In the genomic region with DNA sequence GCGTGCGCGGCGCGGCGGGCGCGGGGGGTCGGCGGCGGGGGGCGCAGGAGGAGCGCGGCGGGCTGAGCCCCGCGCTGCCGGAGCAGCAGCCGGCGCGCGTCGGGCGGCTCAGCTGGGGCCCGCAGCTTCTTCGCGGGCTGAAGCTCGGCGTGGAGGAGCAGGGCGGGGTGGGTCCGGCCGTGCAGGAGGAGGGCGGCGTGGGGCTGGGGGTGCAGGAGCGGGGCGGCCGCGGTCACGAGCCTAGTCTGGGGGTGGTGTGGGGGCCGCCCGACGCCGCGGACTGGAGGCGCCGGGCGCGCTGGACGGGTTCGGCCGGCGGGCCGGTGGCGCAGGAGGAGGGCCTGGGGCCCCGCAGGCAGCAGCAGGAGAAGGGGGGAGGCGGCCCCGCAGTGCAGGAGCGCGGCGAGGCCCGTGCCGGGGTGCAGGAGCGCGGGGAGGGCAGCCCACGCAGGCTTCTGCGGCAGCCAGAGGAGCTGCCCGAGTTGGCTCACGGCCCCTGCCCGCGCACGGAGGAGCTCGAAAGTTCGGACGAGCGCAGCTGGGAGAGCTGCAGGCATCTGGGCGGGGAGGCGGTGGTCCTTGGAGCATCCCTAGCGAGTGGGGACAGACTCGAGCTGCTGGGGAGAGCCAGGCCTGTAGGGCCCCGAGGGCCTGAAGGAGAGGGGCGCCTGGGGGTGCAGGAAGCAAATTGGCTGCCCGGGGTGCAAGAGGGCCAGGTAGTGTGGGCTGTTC, we compare ENCODE assay signal across 8 mouse cellular contexts. TPM values are rescaled to one million over a fixed set of nuclear protein-coding genes. Genes with fewer than 3 reads are reported as not detected.
DNase-seq lines count a peak whose midpoint lies in the region; ATAC-seq and TF ChIP-seq lines count a peak whose summit lies in the region.

No protein-coding gene starts in this region.

- DNase-seq in spleen, adult 2 months (ENCODE audit: low read depth in 1 of 2, low spot score in 2 of 2) = peak in 1 of 2 experiments; percentile 43
- DNase-seq in spleen, postnatal 14 days (ENCODE audit: low spot score in 2 of 2) = no peak
- no peak for DNase-seq in yolk sac, embryonic 10.5 days (ENCODE audit: low spot score)

- peaks cover 13% of the 10 kb centered on the region; the same call in 1 of the 2 replicates for H3K4me1 ChIP-seq in spleen, adult 2 months (ENCODE audit: control insufficient read depth, insufficient read depth, insufficient read length)
- H3K4me1 ChIP-seq in brown adipose tissue, adult 24 weeks (ENCODE audit: control insufficient read depth, insufficient read depth, insufficient read length, low read length) = peaks cover 9% of the 10 kb centered on the region
- peaks cover 32% of the 10 kb centered on the region for H3K4me1 ChIP-seq in forebrain, embryonic 13.5 days
- H3K4me1 ChIP-seq in liver, embryonic 12.5 days = peaks cover 47% of the 10 kb centered on the region
- peaks cover 37% of the 10 kb centered on the region for H3K4me1 ChIP-seq in neural tube, embryonic 15.5 days

- H3K36me3 ChIP-seq in spleen, adult 2 months (ENCODE audit: control insufficient read depth, insufficient read depth, low read length) = no peaks in the 10 kb centered on the region
- no peaks in the 10 kb centered on the region for H3K36me3 ChIP-seq in forebrain, embryonic 13.5 days (ENCODE audit: poor library complexity, severe bottlenecking)
- peaks cover 2% of the 10 kb centered on the region; the same call in 1 of the 2 replicates for H3K36me3 ChIP-seq in liver, embryonic 12.5 days
- no peaks in the 10 kb centered on the region for H3K36me3 ChIP-seq in neural tube, embryonic 15.5 days

- no peak for TF ChIP-seq CTCF in spleen, adult 2 months (IDR thresholded peaks at IDR 0.05; ENCODE audit: extremely low read depth, insufficient read depth, insufficient read length, insufficient replicate concordance)

- H3K9ac ChIP-seq in forebrain, embryonic 13.5 days = peak overlapping the region; percentile 95
- peak overlapping the region; percentile 94 for H3K9ac ChIP-seq in liver, embryonic 12.5 days
- peak overlapping the region; percentile 94 for H3K9ac ChIP-seq in neural tube, embryonic 15.5 days (replicated peaks)

- H3K9me3 ChIP-seq in forebrain, embryonic 13.5 days (replicated peaks) = no peaks in the 10 kb centered on the region
- no peaks in the 10 kb centered on the region for H3K9me3 ChIP-seq in liver, embryonic 12.5 days (replicated peaks)
- no peaks in the 10 kb centered on the region for H3K9me3 ChIP-seq in neural tube, embryonic 15.5 days (replicated peaks)

- peak overlapping the region; percentile 91 for H3K4me2 ChIP-seq in forebrain, embryonic 13.5 days
- peak overlapping the region; percentile 100 for H3K4me2 ChIP-seq in liver, embryonic 12.5 days
- peak overlapping the region; percentile 85 for H3K4me2 ChIP-seq in neural tube, embryonic 15.5 days

- TF ChIP-seq POLR2A in spleen, adult 2 months (IDR thresholded peaks at IDR 0.05; ENCODE audit: low read depth, low read length) = no peak

- H3K27ac ChIP-seq in spleen, adult 2 months (ENCODE audit: insufficient read depth, low read length) = peak overlapping the region; percentile 22; the same call in 1 of the 2 replicates
- H3K27ac ChIP-seq in brown adipose tissue, adult 24 weeks (replicated peaks; ENCODE audit: low read depth, low read length) = no peak overlapping the region
- peak overlapping the region; percentile 91 for H3K27ac ChIP-seq in forebrain, embryonic 13.5 days
- peak overlapping the region; percentile 87 for H3K27ac ChIP-seq in liver, embryonic 12.5 days
- peak overlapping the region; percentile 88 for H3K27ac ChIP-seq in neural tube, embryonic 15.5 days (replicated peaks)

- peak overlapping the region; percentile 75 for H3K4me3 ChIP-seq in spleen, adult 2 months (ENCODE audit: extremely low read depth, insufficient read depth, insufficient read length)
- peak overlapping the region; percentile 70 for H3K4me3 ChIP-seq in brown adipose tissue, adult 24 weeks (ENCODE audit: insufficient read depth, low read depth, low read length)
- H3K4me3 ChIP-seq in forebrain, embryonic 13.5 days = peak overlapping the region; percentile 93
- peak overlapping the region; percentile 92 for H3K4me3 ChIP-seq in liver, embryonic 12.5 days
- peak overlapping the region; percentile 82 for H3K4me3 ChIP-seq in neural tube, embryonic 15.5 days (replicated peaks)

- H3K27me3 ChIP-seq in spleen, adult 2 months (ENCODE audit: control insufficient read depth, insufficient read depth, low read length) = no peaks in the 10 kb centered on the region
- no peaks in the 10 kb centered on the region for H3K27me3 ChIP-seq in forebrain, embryonic 13.5 days
- H3K27me3 ChIP-seq in liver, embryonic 12.5 days (replicated peaks) = no peaks in the 10 kb centered on the region; the same call in 1 of the 2 replicates
- H3K27me3 ChIP-seq in neural tube, embryonic 15.5 days (replicated peaks) = no peaks in the 10 kb centered on the region

- WGBS in spleen, adult 2 months = 2% methylated on average over 65 of the region's 82 CpGs
- under 1% methylated on average over 45 of the region's 82 CpGs for WGBS in forebrain, embryonic 13.5 days
- WGBS in liver, embryonic 12.5 days (ENCODE audit: insufficient replicate concordance) = 1% methylated on average over 69 of the region's 82 CpGs
- WGBS in neural tube, embryonic 15.5 days = under 1% methylated on average over 69 of the region's 82 CpGs

- peak; percentile 78 for ATAC-seq in forebrain, embryonic 13.5 days
- ATAC-seq in inflammation-experienced regulatory T-cells, adult 6 months = peak; percentile 38
- peak; percentile 46 for ATAC-seq in liver, embryonic 12.5 days
- peak; percentile 74 for ATAC-seq in neural tube, embryonic 15.5 days (ENCODE audit: low FRiP score)

RNA-seq across cellular contexts. Expression of a gene that starts 0.6 kb away (rescaled TPM):
- 109 and 137 TPM in 2 replicates for polyA plus RNA-seq in spleen, adult 2 months (2012; rRNA removed)
- 18.7 and 24.1 TPM in 2 replicates for polyA plus RNA-seq in brown adipose tissue, adult 24 weeks (2012; ENCODE audit: insufficient read depth, insufficient read length, missing spikeins)
- polyA plus RNA-seq in forebrain, embryonic 13.5 days (2015; fragmentation: Nextera tagmentation; extraction: Ambion mirVana) = 14.6 TPM in 2 replicates
- polyA plus RNA-seq in inflammation-experienced regulatory T-cells, adult 6 months (2017; shearing (Covaris generic)) = 10 to 100 TPM in 1 of 3 experiments, 1 to 10 TPM in 2; 7.2 to 10.1 (median 8.6) TPM
- polyA plus RNA-seq in liver, embryonic 12.5 days (2016; fragmentation: Nextera tagmentation; extraction: Ambion mirVana) = 6.3 and 6.6 TPM in 2 replicates
- polyA plus RNA-seq in neural tube, embryonic 15.5 days (2015; fragmentation: Nextera tagmentation; extraction: Ambion mirVana) = 20.0 and 23.2 TPM in 2 replicates

RNA-seq across cellular contexts. Expression of a gene that starts 35.5 kb away (rescaled TPM):
- 9.4 and 11.9 TPM in 2 replicates for polyA plus RNA-seq in spleen, adult 2 months (2012; rRNA removed)
- polyA plus RNA-seq in brown adipose tissue, adult 24 weeks (2012; ENCODE audit: insufficient read depth, insufficient read length, missing spikeins) = 13.7 and 27.0 TPM in 2 replicates
- 32.0 and 42.1 TPM in 2 replicates for polyA plus RNA-seq in forebrain, embryonic 13.5 days (2015; fragmentation: Nextera tagmentation; extraction: Ambion mirVana)
- 10 to 100 TPM; 15.9 to 22.7 (median 17.9) TPM for polyA plus RNA-seq in inflammation-experienced regulatory T-cells, adult 6 months (2017; shearing (Covaris generic))
- polyA plus RNA-seq in liver, embryonic 12.5 days (2016; fragmentation: Nextera tagmentation; extraction: Ambion mirVana) = 327 and 339 TPM in 2 replicates
- polyA plus RNA-seq in neural tube, embryonic 15.5 days (2015; fragmentation: Nextera tagmentation; extraction: Ambion mirVana) = 32.7 and 33.1 TPM in 2 replicates
